Mouse (Mus musculus) ovary, postnatal 14 days (tissue): Measurements from ENCODE around the gene Fam104a.

Experiments
- DNase-seq: peaks from one replicate; pipeline ENCODE4 v3.0.0; 2022; ENCODE audit warnings: low spot score

The Fam104a gene

GRCm38 (mm10) chr11:113630642-113631041 is 53.3 kb downstream of the Fam104a start:
- DNase-seq, result no peak

- DNase-seq, result no peak
These were observed 56.2 kb downstream of the Fam104a start for GRCm38 (mm10) chr11:113627785-113628184.

- DNase-seq, result no peak
These were observed 58.5 kb downstream of the Fam104a start for GRCm38 (mm10) chr11:113625437-113625836.

- no peak for DNase-seq
These were observed 61.9 kb downstream of the Fam104a start for GRCm38 (mm10) chr11:113622028-113622427.

GRCm38 (mm10) chr11:113621001-113621400 is 63.0 kb downstream of the Fam104a start:
- DNase-seq, result no peak

- DNase-seq, result no peak
These were observed 64.4 kb downstream of the Fam104a start for GRCm38 (mm10) chr11:113619420-113620080.

- DNase-seq, result peak; percentile 50
These were observed 65.1 kb downstream of the Fam104a start, which contains the start of gene Sstr2 for GRCm38 (mm10) chr11:113618672-113619419. Gene Sstr2, plus strand, starts transcription at chr11:113619342.

GRCm38 (mm10) chr11:113618303-113618671 is 65.7 kb downstream of the Fam104a start:
- no peak for DNase-seq

- peak; percentile 52 for DNase-seq
These were observed 66.6 kb downstream of the Fam104a start for GRCm38 (mm10) chr11:113617132-113617911.

GRCm38 (mm10) chr11:113614476-113614875 is 69.5 kb downstream of the Fam104a start:
- DNase-seq, result no peak

GRCm38 (mm10) chr11:113611664-113612611 is 72.0 kb downstream of the Fam104a start:
- DNase-seq, result peak; percentile 55
